Mouse (Mus musculus): ENCODE data around the gene Chrdl1.

Gene Chrdl1

DNA sequence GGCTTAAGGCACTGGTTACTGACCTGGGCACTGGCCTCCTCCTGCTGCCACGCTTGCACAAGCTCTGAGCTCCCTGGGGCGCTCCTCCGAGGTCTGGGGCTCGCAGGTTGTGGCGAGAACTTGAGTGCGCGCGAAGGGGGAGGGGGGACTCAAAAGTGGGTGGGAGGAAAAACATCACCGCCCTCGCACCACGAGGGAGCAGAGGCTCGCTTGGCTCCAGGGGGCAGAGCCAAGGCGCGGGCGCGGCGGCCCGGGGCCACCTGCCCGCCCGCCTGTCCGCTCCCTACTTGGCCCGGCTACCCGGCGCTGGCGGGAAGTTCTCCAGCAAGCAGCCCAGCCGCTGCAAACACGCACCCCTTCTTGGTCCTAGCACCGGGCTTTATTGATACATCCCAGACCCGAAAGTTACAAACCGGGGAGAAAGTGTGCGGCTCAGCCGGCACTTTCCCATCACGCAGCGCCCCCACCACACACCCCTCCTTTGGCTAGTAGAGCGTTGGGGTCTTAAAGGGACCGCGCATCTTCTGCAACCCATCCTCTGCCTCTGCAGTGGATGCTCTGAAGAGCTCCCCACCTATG lies at the start of gene Chrdl1:
Chrdl1 (minus strand) TSS at position 472 of the 579 bp plus-strand sequence.
- DNase-seq (ENCODE audit: low spot score), result peak; percentile 7

DNA sequence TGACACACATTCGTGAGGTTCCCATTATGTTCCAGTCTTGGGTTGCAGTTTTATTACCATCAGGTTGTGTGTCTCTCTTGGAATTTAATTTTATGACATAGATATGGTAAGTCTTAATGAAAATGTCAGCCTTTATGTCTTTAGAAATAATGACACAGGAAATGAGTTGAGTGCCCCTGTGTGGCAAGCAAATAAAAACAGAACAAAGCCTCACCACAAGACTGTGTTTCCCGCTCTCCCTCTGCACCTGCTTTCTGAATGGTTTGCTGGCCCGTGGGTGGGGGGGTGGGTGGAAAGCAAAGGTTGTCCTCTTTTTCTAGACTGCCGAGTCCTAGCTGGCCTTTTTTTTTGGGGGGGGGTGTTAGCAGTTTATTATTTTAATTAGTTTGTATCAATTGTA lies 48.6 kb upstream of the Chrdl1 start:
- DNase-seq (ENCODE audit: low spot score), result no peak

DNA sequence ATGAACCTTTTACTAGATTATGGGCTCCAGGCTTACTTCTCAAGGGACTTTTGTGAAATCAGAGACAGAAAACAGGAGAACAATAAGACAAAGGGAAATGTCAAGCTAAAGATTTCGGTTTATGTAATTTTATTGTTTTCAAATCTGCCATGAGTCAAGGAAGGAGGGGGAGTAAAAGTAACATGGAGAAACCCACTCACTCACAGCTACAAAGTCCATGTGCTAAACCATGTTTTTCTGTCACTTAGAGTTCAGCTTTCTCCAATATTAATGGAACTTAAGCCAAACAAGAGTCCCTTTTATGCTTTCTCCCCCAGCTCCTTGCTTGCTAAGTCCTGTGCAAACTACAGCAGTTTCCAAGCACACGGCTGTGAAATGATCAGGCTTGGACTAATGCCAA lies 10.5 kb upstream of the Chrdl1 start:
- DNase-seq (ENCODE audit: low spot score), result no peak

DNA sequence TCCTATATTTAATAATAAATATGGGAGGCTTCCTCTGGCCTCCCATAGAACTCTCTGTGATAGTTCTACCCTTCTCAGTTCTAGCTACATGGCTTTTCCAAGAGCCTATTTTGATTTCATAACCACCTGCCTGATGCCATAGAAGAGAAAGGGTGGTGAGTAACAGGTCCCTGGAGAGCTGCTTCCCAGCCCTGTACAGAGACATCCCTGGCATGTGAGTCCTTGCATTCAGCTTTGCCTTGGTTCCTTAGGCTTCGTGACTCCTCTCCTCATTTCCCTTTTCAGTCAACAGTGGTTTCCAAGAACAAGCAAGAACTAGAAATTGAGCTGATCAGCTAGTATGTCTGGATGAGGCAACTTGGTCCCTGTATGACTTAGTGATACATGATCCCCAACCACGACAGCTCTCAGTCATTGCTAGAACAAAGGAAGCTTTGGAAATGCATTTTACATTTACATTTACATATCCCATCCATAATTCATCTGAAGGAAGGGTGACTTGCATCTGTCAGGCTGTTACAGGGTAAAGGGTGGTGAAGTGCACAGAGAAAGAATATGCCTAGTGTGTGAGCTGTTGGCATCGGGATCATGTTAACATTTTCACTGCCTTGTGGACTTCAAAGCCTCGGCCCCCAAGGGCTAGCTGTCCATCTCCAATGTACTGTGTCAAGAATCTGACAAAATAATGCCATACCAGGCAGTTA lies 27.7 kb downstream of the Chrdl1 start:
- no peak for DNase-seq (ENCODE audit: low spot score)

DNA sequence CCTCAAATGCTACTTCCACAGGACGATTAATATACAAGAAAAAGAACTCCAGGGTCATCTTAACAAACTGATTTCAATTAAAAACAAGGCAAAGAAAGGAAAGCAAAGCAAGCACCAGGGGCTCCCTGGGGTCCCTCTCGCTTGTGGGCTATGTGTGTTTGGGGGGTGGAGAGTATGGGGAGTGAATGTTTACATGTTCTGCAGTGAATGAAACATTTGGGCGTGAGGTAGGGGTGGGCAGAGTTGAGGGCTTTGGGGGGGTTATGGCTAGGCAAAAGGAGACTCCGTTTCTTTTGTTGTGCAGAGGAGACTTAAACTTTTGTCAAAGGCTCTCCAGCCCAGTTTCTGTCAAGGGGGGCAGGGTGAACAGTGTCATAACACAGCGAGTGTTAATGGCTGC lies 46.8 kb downstream of the Chrdl1 start:
- no peak for DNase-seq (ENCODE audit: low spot score)

- no peak for DNase-seq (ENCODE audit: low spot score)
Measured at GRCm38 (mm10) chrX:143346739-143347138, 47.3 kb downstream of the Chrdl1 start.

GRCm38 (mm10) chrX:143344509-143345495 lies 49.3 kb downstream of the Chrdl1 start:
- DNase-seq (ENCODE audit: low spot score), result peak; percentile 4

GRCm38 (mm10) chrX:143338156-143338555 lies 55.9 kb downstream of the Chrdl1 start:
- DNase-seq (ENCODE audit: low spot score), result no peak

GRCm38 (mm10) chrX:143337561-143337960 lies 56.5 kb downstream of the Chrdl1 start:
- no peak for DNase-seq (ENCODE audit: low spot score)

DNA sequence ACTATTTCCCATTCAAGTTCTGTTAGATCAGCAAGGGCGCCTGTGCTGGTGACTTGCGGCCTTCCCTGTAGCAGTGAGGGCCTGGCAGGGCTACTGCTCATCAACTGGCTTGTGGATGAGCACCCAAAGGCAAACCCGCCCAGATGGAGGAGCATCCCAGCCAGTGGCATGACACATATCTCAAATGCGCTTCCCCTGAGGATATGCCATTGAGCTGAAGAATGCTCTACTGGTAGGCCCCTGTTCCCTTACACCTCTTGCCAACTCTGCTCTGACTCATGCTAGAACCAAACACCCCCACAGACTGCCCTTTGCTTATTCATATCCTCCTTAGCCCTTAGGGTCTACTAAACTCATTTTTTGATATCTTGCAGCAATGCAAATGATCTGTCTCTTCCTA lies 57.4 kb downstream of the Chrdl1 start:
- DNase-seq (ENCODE audit: low spot score), result no peak

DNA sequence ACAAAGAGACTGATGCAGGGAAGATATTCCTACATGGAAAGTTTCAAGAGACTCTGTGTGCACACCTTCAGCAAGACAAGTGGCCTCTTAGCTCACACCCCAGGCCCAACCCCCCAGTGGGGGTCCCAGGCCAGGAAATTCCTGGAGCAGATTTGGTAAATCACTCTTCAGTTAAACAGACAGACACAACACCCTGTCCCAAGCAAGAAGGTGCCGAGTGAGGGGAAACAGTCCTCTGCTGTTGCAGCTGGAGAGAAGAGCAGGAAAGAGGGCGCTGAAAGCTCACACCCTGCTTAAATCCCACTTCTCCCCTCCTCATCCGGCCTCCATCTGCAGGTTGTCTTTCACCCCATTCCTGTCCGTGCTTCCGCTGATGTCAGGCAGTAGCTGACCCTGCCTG lies 58.2 kb downstream of the Chrdl1 start:
- DNase-seq (ENCODE audit: low spot score), result no peak

GRCm38 (mm10) chrX:143313166-143313565 lies 80.9 kb downstream of the Chrdl1 start:
- no peak for DNase-seq (ENCODE audit: low spot score)

GRCm38 (mm10) chrX:143294726-143295125 lies 99.3 kb downstream of the Chrdl1 start:
- DNase-seq (ENCODE audit: low spot score), result no peak

- peak; percentile 4 for DNase-seq (ENCODE audit: low spot score)
Measured at GRCm38 (mm10) chrX:143275202-143275601, 118.9 kb downstream of the Chrdl1 start.

DNA sequence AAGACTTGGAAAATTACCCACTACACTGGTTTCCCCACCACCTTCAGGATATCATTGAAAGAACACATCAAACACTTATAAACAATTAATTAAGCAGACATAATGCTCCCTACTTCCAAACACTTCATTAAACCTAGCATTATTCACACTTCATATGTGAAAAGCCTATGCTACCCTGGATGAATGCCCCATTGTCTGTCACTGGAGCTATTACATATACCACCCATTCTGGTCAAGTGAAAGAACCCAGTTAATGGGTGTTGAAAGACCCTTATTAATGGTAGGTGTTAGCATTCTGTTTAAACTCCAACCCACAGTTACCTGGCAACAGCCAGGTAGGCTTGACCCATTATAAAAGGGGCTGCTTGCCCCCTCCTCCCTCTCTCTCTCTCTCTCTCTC lies 143.4 kb downstream of the Chrdl1 start:
- no peak for DNase-seq (ENCODE audit: low spot score)

All from urinary bladder, postnatal 14 days (tissue).